Mouse (Mus musculus) midbrain, embryonic 13.5 days (tissue): ENCODE results near the gene Erp27. TPM values are rescaled to one million over a fixed set of nuclear protein-coding genes. Genes with fewer than 3 reads are reported as not detected.

Experiments
- ATAC-seq: fragments of 200-750 bp; cut with Nextera tagmentation; 2 replicates; pipeline ENCODE4 v1.8.0; 2017; ENCODE audit warnings: mild to moderate bottlenecking, moderate TSS enrichment, moderate library complexity
- H3K27ac ChIP-seq: fragments of 300-500 bp; sonication (generic); 2 replicates; pipeline ENCODE4 v1.5.1; 2015; ENCODE audit warnings: inconsistent platforms, mild to moderate bottlenecking, moderate library complexity
- H3K27me3 ChIP-seq: fragments of 300-500 bp; sonication (generic); 2 replicates; pipeline ENCODE4 v1.6.1; 2015; ENCODE audit warnings: mild to moderate bottlenecking, inconsistent platforms
- H3K36me3 ChIP-seq: fragments of 300-500 bp; sonication (generic); 2 replicates; pipeline ENCODE4 v1.6.1; 2015; ENCODE audit warnings: mild to moderate bottlenecking, inconsistent platforms
- H3K4me1 ChIP-seq: fragments of 300-500 bp; sonication (generic); replicated peaks from 2 replicates; pipeline ENCODE4 v1.6.1; 2015; ENCODE audit warnings: inconsistent platforms
- H3K4me2 ChIP-seq: fragments of 300-500 bp; sonication (generic); replicated peaks from 2 replicates; pipeline ENCODE4 v1.6.1; 2015; ENCODE audit warnings: moderate library complexity, mild to moderate bottlenecking, inconsistent platforms
- H3K4me3 ChIP-seq: fragments of 300-500 bp; sonication (generic); replicated peaks from 2 replicates; pipeline ENCODE4 v1.5.1; 2015; ENCODE audit warnings: mild to moderate bottlenecking, inconsistent platforms
- H3K9ac ChIP-seq: fragments of 300-500 bp; sonication (generic); replicated peaks from 2 replicates; pipeline ENCODE4 v1.6.1; 2015; ENCODE audit warnings: mild to moderate bottlenecking, inconsistent platforms
- H3K9me3 ChIP-seq: fragments of 300-500 bp; sonication (generic); 2 replicates; pipeline ENCODE4 v1.6.1; 2016; ENCODE audit warnings: mild to moderate bottlenecking, inconsistent platforms
- WGBS: fragments of 180-500 bp; shearing (Covaris S2); methylation state at CpG from one replicate; pipeline ENCODE4 v1.1.7; 2015; 5-methylcytosine and 5-hydroxymethylcytosine counted together
- polyA plus RNA-seq: library from polyadenylated mRNA; unstranded; fragments of >200 nt; fragmentation: Nextera tagmentation; extraction: Ambion mirVana; gene quantifications from 2 replicates; pipeline ENCODE4 v1.2.1, GENCODE M21; 2015

The Erp27 gene
- polyA plus RNA-seq, 1 experiment from 2014 or later = not detected

GRCm38 (mm10) chr6:136874599-136874998 is 47.4 kb downstream of the Erp27 start:
- Histone ChIP-seq H3K9ac (no peak overlapping the region), H3K9me3 (no peaks in the 10 kb centered on the region), H3K4me3 (no peak overlapping the region), H3K27me3 (no peaks in the 10 kb centered on the region), H3K4me1 (0 out of 2 replicates have a peak, but pooled peaks cover 3% of the 10 kb centered on the region), H3K27ac (no peak overlapping the region), H3K4me2 (no peak overlapping the region), H3K36me3 (no peaks in the 10 kb centered on the region)
- no peak for ATAC-seq
- WGBS = 50% methylated on average over 8 of the region's 8 CpGs

- ATAC-seq = no peak
- WGBS = 89% methylated on average over 5 of the region's 5 CpGs
- no peak overlapping the region for H3K27ac ChIP-seq
Measured at GRCm38 (mm10) chr6:136868921-136869320, 53.1 kb downstream of the Erp27 start.

DNA sequence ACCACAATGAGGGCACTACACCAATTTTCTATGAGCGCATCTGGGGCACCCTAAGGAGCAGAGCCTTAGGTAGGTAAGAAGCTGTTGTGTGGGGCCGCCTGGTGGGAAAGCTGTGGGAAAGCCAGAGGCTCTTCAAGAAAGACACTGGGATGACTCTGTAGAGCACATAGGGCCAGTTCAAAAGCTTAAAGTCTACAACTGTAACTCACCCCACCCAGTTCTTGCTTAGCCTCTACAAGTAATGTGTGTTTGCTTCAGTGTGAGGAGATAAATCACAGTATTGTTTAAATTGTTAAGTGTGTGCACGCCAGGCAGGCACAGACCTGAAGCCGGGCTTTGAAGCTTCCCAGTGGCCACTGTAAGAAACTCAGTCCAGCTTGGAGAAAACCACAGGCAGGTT is 55.8 kb downstream of the Erp27 start:
- Histone ChIP-seq H3K4me2 (no peak overlapping the region), H3K9ac (no peak overlapping the region), H3K36me3 (no peaks in the 10 kb centered on the region), H3K4me1 (no peaks in the 10 kb centered on the region), H3K9me3 (no peaks in the 10 kb centered on the region), H3K27me3 (no peaks in the 10 kb centered on the region), H3K27ac (no peak overlapping the region), H3K4me3 (no peak overlapping the region)
- ATAC-seq = no peak
- 77% methylated on average over 4 of the region's 4 CpGs for WGBS

More at GRCm38 (mm10) chr6:136868921-136869320, 53.1 kb downstream of the Erp27 start:
- H3K4me3 ChIP-seq = no peak overlapping the region
- no peaks in the 10 kb centered on the region for H3K36me3 ChIP-seq
- H3K27me3 ChIP-seq = no peaks in the 10 kb centered on the region
- no peaks in the 10 kb centered on the region for H3K4me1 ChIP-seq
- no peak overlapping the region for H3K4me2 ChIP-seq
- H3K9me3 ChIP-seq = no peaks in the 10 kb centered on the region
- no peak overlapping the region for H3K9ac ChIP-seq

DNA sequence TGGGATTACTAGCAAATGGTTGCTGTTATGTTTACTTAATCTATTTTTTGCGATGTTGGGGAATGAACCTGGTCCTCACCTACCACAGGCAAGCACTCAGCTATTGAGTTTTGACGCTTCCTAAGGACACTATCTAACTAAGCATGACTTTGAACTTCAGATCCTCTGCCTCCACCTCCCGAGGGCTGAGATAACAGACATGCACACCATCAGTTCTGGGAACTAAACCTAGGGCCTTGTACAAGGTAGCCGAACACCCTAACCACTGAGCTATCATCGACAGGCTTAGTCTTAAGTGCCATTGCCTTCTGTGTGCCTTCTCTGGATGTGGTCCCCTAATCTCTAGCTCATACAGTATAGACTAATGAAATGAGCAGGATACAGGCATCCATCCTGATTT is 56.6 kb downstream of the Erp27 start:
- WGBS = 91% methylated on average over 5 of the region's 5 CpGs
- no peaks in the 10 kb centered on the region for H3K27me3 ChIP-seq
- no peak for ATAC-seq
- H3K27ac ChIP-seq = no peak overlapping the region
- H3K9me3 ChIP-seq = no peaks in the 10 kb centered on the region
- no peak overlapping the region for H3K9ac ChIP-seq
- no peaks in the 10 kb centered on the region for H3K4me1 ChIP-seq
- no peak overlapping the region for H3K4me3 ChIP-seq
- H3K4me2 ChIP-seq = no peak overlapping the region
- no peaks in the 10 kb centered on the region for H3K36me3 ChIP-seq

- Histone ChIP-seq H3K4me1 (0 out of 2 replicates have a peak, but pooled peaks cover 3% of the 10 kb centered on the region), H3K27ac (no peak overlapping the region), H3K27me3 (no peaks in the 10 kb centered on the region), H3K9ac (no peak overlapping the region), H3K4me3 (no peak overlapping the region), H3K36me3 (no peaks in the 10 kb centered on the region), H3K4me2 (no peak overlapping the region), H3K9me3 (no peaks in the 10 kb centered on the region)
- ATAC-seq = peak; percentile 63
- 50% methylated on average over 9 of the region's 9 CpGs for WGBS
Measured at GRCm38 (mm10) chr6:136861020-136861419, 61.0 kb downstream of the Erp27 start.

GRCm38 (mm10) chr6:136858420-136858819 is 63.6 kb downstream of the Erp27 start:
- H3K36me3 ChIP-seq = no peaks in the 10 kb centered on the region
- H3K4me2 ChIP-seq = no peak overlapping the region
- 0 out of 2 replicates have a peak, but pooled peaks cover 3% of the 10 kb centered on the region for H3K4me1 ChIP-seq
- no peaks in the 10 kb centered on the region for H3K27me3 ChIP-seq
- H3K9me3 ChIP-seq = no peaks in the 10 kb centered on the region
- WGBS = 83% methylated on average over 8 of the region's 8 CpGs
- no peak for ATAC-seq
- no peak overlapping the region for H3K27ac ChIP-seq
- H3K9ac ChIP-seq = no peak overlapping the region
- no peak overlapping the region for H3K4me3 ChIP-seq

GRCm38 (mm10) chr6:136857873-136858260 is 64.1 kb downstream of the Erp27 start:
- Histone ChIP-seq H3K9me3 (no peaks in the 10 kb centered on the region), H3K36me3 (no peaks in the 10 kb centered on the region), H3K9ac (no peak overlapping the region), H3K27ac (no peak overlapping the region), H3K4me3 (no peak overlapping the region), H3K27me3 (no peaks in the 10 kb centered on the region), H3K4me1 (0 out of 2 replicates have a peak, but pooled peaks cover 3% of the 10 kb centered on the region), H3K4me2 (no peak overlapping the region)
- ATAC-seq = no peak
- WGBS = 74% methylated on average over 11 of the region's 11 CpGs

Other genes with a start within 250 kb of the Erp27 start
- 0.50 and 1.0 TPM in 2 replicates for gene Gucy2c, start 140.4 kb downstream of the Erp27 start, polyA plus RNA-seq
- gene Hist4h4, start 117.8 kb downstream of the Erp27 start, polyA plus RNA-seq = 1.1 TPM in 2 replicates
- gene H2afj, start 113.9 kb downstream of the Erp27 start, polyA plus RNA-seq = 113 and 121 TPM in 2 replicates
- gene BC049715, start 94.6 kb downstream of the Erp27 start, polyA plus RNA-seq = 1.4 and 1.7 TPM in 2 replicates
- gene Wbp11, start 93.9 kb downstream of the Erp27 start, polyA plus RNA-seq = 89.8 and 92.5 TPM in 2 replicates
- 0.35 and 0.40 TPM in 2 replicates for gene Smco3, start 86.7 kb downstream of the Erp27 start, polyA plus RNA-seq
- gene Art4, start 64.4 kb downstream of the Erp27 start, polyA plus RNA-seq = 0.08 and 0.16 TPM in 2 replicates
- gene Mgp, start 46.4 kb downstream of the Erp27 start, polyA plus RNA-seq = 2.7 TPM in 2 replicates
- gene Pde6h, start 1.7 kb upstream of the Erp27 start, polyA plus RNA-seq = not detected in 2 replicates
- 12.0 and 13.0 TPM in 2 replicates for gene Arhgdib, start 19.7 kb upstream of the Erp27 start, polyA plus RNA-seq
- 2.3 and 2.8 TPM in 2 replicates for gene Rerg, start 248.3 kb upstream of the Erp27 start, polyA plus RNA-seq